15 mouse cellular contexts compared by ENCODE assay signal in the genomic region with DNA sequence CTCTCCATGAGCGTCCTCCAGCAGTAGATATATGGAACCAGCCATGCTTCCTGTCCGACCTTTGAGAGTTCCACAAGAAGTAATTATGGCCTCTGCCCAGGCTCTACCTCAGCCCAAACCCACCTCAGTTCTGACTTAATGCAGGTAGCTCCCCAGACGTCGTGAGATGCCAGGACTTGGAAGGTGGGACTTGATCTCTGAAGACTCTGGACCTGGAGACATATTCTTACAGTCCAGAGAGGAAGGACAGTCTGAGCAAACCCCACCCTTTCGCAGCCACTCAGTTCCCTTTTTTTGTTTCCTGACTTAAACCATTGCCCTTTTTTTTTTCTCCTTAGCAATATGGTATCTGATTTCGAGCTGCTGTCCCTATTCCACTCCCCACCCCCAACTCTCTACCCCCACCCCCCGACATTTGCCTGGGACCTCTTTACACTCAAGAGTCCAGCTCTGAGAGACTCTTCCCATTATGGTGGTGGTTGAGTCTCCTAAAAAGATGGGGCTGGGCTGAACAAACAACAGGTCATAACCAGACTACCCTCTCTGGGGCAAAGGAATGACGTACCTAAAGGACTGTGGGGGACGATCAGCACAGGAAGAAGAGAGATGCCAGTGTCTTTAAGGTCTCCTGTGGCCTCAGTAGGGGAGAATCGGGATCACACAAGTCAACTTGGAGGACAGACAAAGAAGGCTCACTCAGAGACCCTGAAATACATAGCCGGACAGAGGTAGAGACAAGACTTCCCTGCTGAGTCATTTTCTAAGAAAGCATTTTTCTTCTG. TPM values are rescaled to one million over a fixed set of nuclear protein-coding genes. Genes with fewer than 3 reads are reported as not detected.
DNase-seq lines count a peak whose midpoint lies in the region; ATAC-seq and TF ChIP-seq lines count a peak whose summit lies in the region.
"Had no signal": no experiment of that assay in that cellular context is flagged by ENCODE, and none has a peak within 500 bp of the region (broad histone marks: within the 10 kb centered on the region; RNA-seq: fewer than 3 reads in every experiment).

Gene Btk (minus strand): TSS at position 683 of the 782 bp plus-strand sequence.

- 42% methylated on average over 11 of the region's 11 CpGs for WGBS in thymus, adult 2 months

- no peaks in the 10 kb centered on the region for H3K9me3 ChIP-seq in ES-Bruce4 (replicated peaks; ENCODE audit: control insufficient read depth, insufficient read depth, low read length, poor library complexity, severe bottlenecking)
- peaks cover 3% of the 10 kb centered on the region; the same call in 1 of the 2 replicates for H3K9me3 ChIP-seq in megakaryocyte, embryonic 14.5 days
- H3K9me3 ChIP-seq: forebrain, embryonic 12.5 days; heart, embryonic 15.5 days; hindbrain, embryonic 15.5 days had no signal

- no peak for TF ChIP-seq POLR2A in ES-Bruce4 (IDR thresholded peaks at IDR 0.05; ENCODE audit: insufficient read depth, low read length)
- no peak for TF ChIP-seq POLR2A in thymus, adult 2 months (IDR thresholded peaks at IDR 0.05; ENCODE audit: control insufficient read depth, extremely low read depth, insufficient read depth, low read length, poor library complexity)

- peak within 1 kb of the TSS; percentile 59; the same call in 1 of the 2 replicates for H3K9ac ChIP-seq in ES-Bruce4 (ENCODE audit: low read depth, poor library complexity, severe bottlenecking)
- H3K9ac ChIP-seq: heart, embryonic 15.5 days had no signal

- no peak for TF ChIP-seq EP300 in ES-Bruce4 (IDR thresholded peaks at IDR 0.05; ENCODE audit: insufficient read depth, low read depth, low read length)

- no peaks in the 10 kb centered on the region for H3K27me3 ChIP-seq in ES-Bruce4 (ENCODE audit: control insufficient read depth, insufficient read depth, low read length, poor library complexity, severe bottlenecking)
- no peaks in the 10 kb centered on the region for H3K27me3 ChIP-seq in megakaryocyte, embryonic 14.5 days (replicated peaks)
- no peaks in the 10 kb centered on the region for H3K27me3 ChIP-seq in thymus, adult 2 months (ENCODE audit: control insufficient read depth, insufficient read depth, low read length)
- H3K27me3 ChIP-seq: forebrain, embryonic 12.5 days; heart, embryonic 15.5 days; hindbrain, embryonic 15.5 days had no signal

- ATAC-seq in granulocyte monocyte progenitor cell, adult 5-6 weeks (replicated peaks; ENCODE audit: poor library complexity, severe bottlenecking), result peak; percentile 25

- no peak within 1 kb of the TSS for H3K4me3 ChIP-seq in ES-Bruce4 (ENCODE audit: low read depth, low read length)
- H3K4me3 ChIP-seq in megakaryocyte, embryonic 14.5 days (replicated peaks), result peak within 1 kb of the TSS; percentile 96
- no peak within 1 kb of the TSS for H3K4me3 ChIP-seq in thymus, adult 2 months (ENCODE audit: control insufficient read depth, insufficient read depth, low read length)

- peak; percentile 66 for DNase-seq in A20 (ENCODE audit: low read depth, low spot score)
- DNase-seq in cerebellum, adult 18-20 months, result no peak
- DNase-seq in left cerebral cortex, adult 11 months (ENCODE audit: low spot score), result no peak
- DNase-seq in thymus, adult 2 months, result no peak
- DNase-seq: adrenal gland, postnatal 25 days; cerebellum, adult 11-12 months; gastrocnemius, postnatal 36 days; kidney, adult 9 months; thymus, postnatal 36 days had no signal

- H3K27ac ChIP-seq in ES-Bruce4 (ENCODE audit: insufficient read depth, low read length), result no peak within 1 kb of the TSS
- H3K27ac ChIP-seq in thymus, adult 2 months (ENCODE audit: control insufficient read depth, insufficient read depth, low read length), result no peak within 1 kb of the TSS

- H3K36me3 ChIP-seq in ES-Bruce4 (ENCODE audit: control insufficient read depth, insufficient read depth, low read length, poor library complexity, severe bottlenecking), result peaks cover 21% of the 10 kb centered on the region
- H3K36me3 ChIP-seq in megakaryocyte, embryonic 14.5 days (replicated peaks; ENCODE audit: low read length), result peaks cover 40% of the 10 kb centered on the region
- no peaks in the 10 kb centered on the region for H3K36me3 ChIP-seq in thymus, adult 2 months (ENCODE audit: control insufficient read depth, insufficient read depth, low read length)
- H3K36me3 ChIP-seq: heart, embryonic 15.5 days; hindbrain, embryonic 15.5 days had no signal

- H3K4me1 ChIP-seq in ES-Bruce4 (ENCODE audit: control insufficient read depth, insufficient read depth, low read length), result no peaks in the 10 kb centered on the region
- peaks cover 30% of the 10 kb centered on the region for H3K4me1 ChIP-seq in megakaryocyte, embryonic 14.5 days
- peaks cover 4% of the 10 kb centered on the region; the same call in 1 of the 2 replicates for H3K4me1 ChIP-seq in thymus, adult 2 months (replicated peaks; ENCODE audit: control insufficient read depth, insufficient read depth, low read length)

- no peak for TF ChIP-seq CTCF in ES-Bruce4 (IDR thresholded peaks at IDR 0.05; ENCODE audit: low read depth, low read length)
- TF ChIP-seq CTCF in thymus, adult 2 months (IDR thresholded peaks at IDR 0.05; ENCODE audit: borderline replicate concordance, control insufficient read depth, extremely low read depth, insufficient read depth, low read length, poor library complexity), result no peak

RNA-seq across cellular contexts. Expression of gene Btk, which starts in this region (rescaled TPM):
- not detected in 2 replicates for polyA plus RNA-seq in ES-Bruce4 (2011; ENCODE audit: insufficient read depth, insufficient read length, low read depth, missing spikeins)
- 47.3 and 62.5 TPM in 2 replicates for total RNA-seq in granulocyte monocyte progenitor cell, adult 5-6 weeks (2014; fragmentation: Nextera tagmentation)
- 62.3 and 64.4 TPM in 2 replicates for total RNA-seq in granulocyte monocyte progenitor cell, adult 5-6 weeks (2017)
- polyA plus RNA-seq in megakaryocyte, embryonic 14.5 days (2012; ENCODE audit: insufficient read depth, low replicate concordance), result 24.4 TPM in 1 of 2 replicates, not detected in the other
- polyA plus RNA-seq in thymus, adult 2 months (2012; rRNA removed), result 1.4 and 1.5 TPM in 2 replicates
